Mouse (Mus musculus): Measurements from ENCODE around the gene Exoc3l.
A peak's percentile ranks its signal among the peaks of the same experiment; 100 is the strongest.

Gene Exoc3l

GRCm38 (mm10) chr8:105265128-105265527 lies 30.8 kb downstream of the Exoc3l start:
- DNase-seq = peak; percentile 41

GRCm38 (mm10) chr8:105264024-105264982 lies 31.6 kb downstream of the Exoc3l start, which contains the start of the genes Tradd and Fbxl8:
TSS of gene Tradd (minus strand) at chr8:105264609.
TSS of gene Fbxl8 (plus strand) at chr8:105264648.
- peak; percentile 88 for DNase-seq

- no peak for DNase-seq
Observed at GRCm38 (mm10) chr8:105263244-105263912, 32.5 kb downstream of the Exoc3l start.

GRCm38 (mm10) chr8:105261326-105261980 lies 34.4 kb downstream of the Exoc3l start:
- DNase-seq = no peak

GRCm38 (mm10) chr8:105260371-105261099 lies 35.4 kb downstream of the Exoc3l start:
- no peak for DNase-seq

- peak; percentile 87 for DNase-seq
Observed at GRCm38 (mm10) chr8:105259721-105260320, 36.1 kb downstream of the Exoc3l start.

GRCm38 (mm10) chr8:105258911-105259720 lies 36.8 kb downstream of the Exoc3l start:
- DNase-seq = peak; percentile 46

GRCm38 (mm10) chr8:105257318-105258114 lies 38.4 kb downstream of the Exoc3l start:
- no peak for DNase-seq

GRCm38 (mm10) chr8:105254966-105255350 lies 40.9 kb downstream of the Exoc3l start, which contains the start of gene B3gnt9:
TSS of gene B3gnt9 (minus strand) at chr8:105255153.
- peak; percentile 74 for DNase-seq

GRCm38 (mm10) chr8:105254152-105254965 lies 41.5 kb downstream of the Exoc3l start:
- peak; percentile 96 for DNase-seq

GRCm38 (mm10) chr8:105253766-105254151 lies 42.1 kb downstream of the Exoc3l start:
- DNase-seq = peak; percentile 26

- no peak for DNase-seq
Observed at GRCm38 (mm10) chr8:105252680-105253537, 43.0 kb downstream of the Exoc3l start.

- DNase-seq = no peak
Observed at GRCm38 (mm10) chr8:105251954-105252353, 43.9 kb downstream of the Exoc3l start.

- no peak for DNase-seq
Observed at GRCm38 (mm10) chr8:105241016-105241415, 54.9 kb downstream of the Exoc3l start.

Data from kidney, postnatal 10 days (tissue).